Mouse (Mus musculus) cortical plate, adult 2 months (tissue): ENCODE measurements around the gene Ajap1.

Experiments used
- CTCF ChIP-seq: fragments of 200-500 bp; IDR thresholded peaks from 2 replicates; pipeline ENCODE4 v1.5.1; 2011; ENCODE audit warnings: mild to moderate bottlenecking, control low read depth, low read length; ENCODE audit not compliant: insufficient read depth; ENCODE audit errors: extremely low read depth
- POLR2A ChIP-seq: fragments of 200-500 bp; IDR thresholded peaks from 2 replicates; pipeline ENCODE4 v1.6.1; 2011; ENCODE audit warnings: mild to moderate bottlenecking, low read length, control low read depth; ENCODE audit not compliant: insufficient read depth; ENCODE audit errors: extremely low read depth

DNA sequence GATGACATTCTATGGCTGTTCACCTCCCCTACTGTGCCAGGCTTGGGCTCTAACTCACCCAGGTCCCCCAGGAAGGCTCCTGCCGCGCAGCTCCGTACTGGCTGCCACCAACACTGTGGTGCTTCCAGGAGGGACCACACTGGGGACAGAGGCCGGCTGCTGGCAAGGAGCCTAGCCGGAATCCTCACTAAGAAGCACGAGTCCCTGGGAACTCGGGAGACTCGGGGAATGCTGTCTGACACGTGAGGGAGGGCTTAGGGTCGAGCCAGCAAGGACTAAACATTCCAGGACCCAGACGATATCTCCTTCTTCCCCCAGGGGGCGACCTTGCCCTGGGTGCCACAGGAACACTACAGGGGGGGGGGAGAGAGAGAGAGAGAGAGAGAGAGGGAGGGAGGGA, 64.7 kb downstream of the Ajap1 start:
- TF ChIP-seq POLR2A (no peak), CTCF (peak; percentile 49; the same call in 1 of the 2 replicates)
